Mouse (Mus musculus): ENCODE measurements around the gene Cfap97d2.

Gene Cfap97d2

GRCm38 (mm10) chr8:13705668-13706067 is at the start of gene Cfap97d2:
TSS of gene Cfap97d2 (plus strand) at chr8:13705889.
- DNase-seq (ENCODE audit: low read depth, low spot score), result peak; percentile 86

- no peak for DNase-seq (ENCODE audit: low read depth, low spot score)
Observed at GRCm38 (mm10) chr8:13657479-13657878, 48.2 kb upstream of the Cfap97d2 start.

- DNase-seq (ENCODE audit: low read depth, low spot score), result peak; percentile 73
Observed at GRCm38 (mm10) chr8:13660323-13660722, 45.4 kb upstream of the Cfap97d2 start.

- DNase-seq (ENCODE audit: low read depth, low spot score), result no peak
Observed at GRCm38 (mm10) chr8:13664711-13665210, 40.9 kb upstream of the Cfap97d2 start.

- DNase-seq (ENCODE audit: low read depth, low spot score), result no peak
Observed at GRCm38 (mm10) chr8:13665538-13665937, 40.2 kb upstream of the Cfap97d2 start.

GRCm38 (mm10) chr8:13665944-13666343 is 39.7 kb upstream of the Cfap97d2 start:
- no peak for DNase-seq (ENCODE audit: low read depth, low spot score)

GRCm38 (mm10) chr8:13667917-13668316 is 37.8 kb upstream of the Cfap97d2 start:
- no peak for DNase-seq (ENCODE audit: low read depth, low spot score)

- DNase-seq (ENCODE audit: low read depth, low spot score), result no peak
Observed at GRCm38 (mm10) chr8:13668367-13668766, 37.3 kb upstream of the Cfap97d2 start.

- no peak for DNase-seq (ENCODE audit: low read depth, low spot score)
Observed at GRCm38 (mm10) chr8:13670011-13670471, 35.6 kb upstream of the Cfap97d2 start.

- peak; percentile 63 for DNase-seq (ENCODE audit: low read depth, low spot score)
Observed at GRCm38 (mm10) chr8:13671246-13672003, 34.3 kb upstream of the Cfap97d2 start.

GRCm38 (mm10) chr8:13673215-13673614 is 32.5 kb upstream of the Cfap97d2 start:
- no peak for DNase-seq (ENCODE audit: low read depth, low spot score)

GRCm38 (mm10) chr8:13674294-13675010 is 31.2 kb upstream of the Cfap97d2 start:
- DNase-seq (ENCODE audit: low read depth, low spot score), result peak; percentile 77

GRCm38 (mm10) chr8:13675121-13675520 is 30.6 kb upstream of the Cfap97d2 start:
- DNase-seq (ENCODE audit: low read depth, low spot score), result peak; percentile 55

GRCm38 (mm10) chr8:13675524-13675923 is 30.2 kb upstream of the Cfap97d2 start:
- peak; percentile 54 for DNase-seq (ENCODE audit: low read depth, low spot score)

GRCm38 (mm10) chr8:13676302-13676700 is 29.4 kb upstream of the Cfap97d2 start:
- peak; percentile 79 for DNase-seq (ENCODE audit: low read depth, low spot score)

GRCm38 (mm10) chr8:13676701-13677412 is 28.8 kb upstream of the Cfap97d2 start:
- DNase-seq (ENCODE audit: low read depth, low spot score), result peak; percentile 90

GRCm38 (mm10) chr8:13677413-13677883 is 28.2 kb upstream of the Cfap97d2 start, which contains the start of gene Rasa3:
TSS of gene Rasa3 (minus strand) at chr8:13677603.
- peak; percentile 96 for DNase-seq (ENCODE audit: low read depth, low spot score)

- DNase-seq (ENCODE audit: low read depth, low spot score), result peak; percentile 49
Observed at GRCm38 (mm10) chr8:13678182-13678581, 27.5 kb upstream of the Cfap97d2 start.

- DNase-seq (ENCODE audit: low read depth, low spot score), result peak; percentile 40
Observed at GRCm38 (mm10) chr8:13684131-13684530, 21.6 kb upstream of the Cfap97d2 start.

- DNase-seq (ENCODE audit: low read depth, low spot score), result peak; percentile 63
Observed at GRCm38 (mm10) chr8:13685674-13686314, 19.9 kb upstream of the Cfap97d2 start.

- DNase-seq (ENCODE audit: low read depth, low spot score), result peak; percentile 90
Observed at GRCm38 (mm10) chr8:13686426-13686825, 19.3 kb upstream of the Cfap97d2 start.

Data from CD4-positive, CD25-positive, alpha-beta regulatory T cell, adult 2 months (primary cell).